Mouse (Mus musculus): ENCODE measurements around the gene Mfsd6l. TPM values are rescaled to one million over a fixed set of nuclear protein-coding genes. Genes with fewer than 3 reads are reported as not detected.
A peak's percentile ranks its signal among the peaks of the same experiment; 100 is the strongest.

The Mfsd6l gene
- total RNA-seq, 2 experiments from 2014 or later, result 0.11 TPM; not detected in 1

DNA sequence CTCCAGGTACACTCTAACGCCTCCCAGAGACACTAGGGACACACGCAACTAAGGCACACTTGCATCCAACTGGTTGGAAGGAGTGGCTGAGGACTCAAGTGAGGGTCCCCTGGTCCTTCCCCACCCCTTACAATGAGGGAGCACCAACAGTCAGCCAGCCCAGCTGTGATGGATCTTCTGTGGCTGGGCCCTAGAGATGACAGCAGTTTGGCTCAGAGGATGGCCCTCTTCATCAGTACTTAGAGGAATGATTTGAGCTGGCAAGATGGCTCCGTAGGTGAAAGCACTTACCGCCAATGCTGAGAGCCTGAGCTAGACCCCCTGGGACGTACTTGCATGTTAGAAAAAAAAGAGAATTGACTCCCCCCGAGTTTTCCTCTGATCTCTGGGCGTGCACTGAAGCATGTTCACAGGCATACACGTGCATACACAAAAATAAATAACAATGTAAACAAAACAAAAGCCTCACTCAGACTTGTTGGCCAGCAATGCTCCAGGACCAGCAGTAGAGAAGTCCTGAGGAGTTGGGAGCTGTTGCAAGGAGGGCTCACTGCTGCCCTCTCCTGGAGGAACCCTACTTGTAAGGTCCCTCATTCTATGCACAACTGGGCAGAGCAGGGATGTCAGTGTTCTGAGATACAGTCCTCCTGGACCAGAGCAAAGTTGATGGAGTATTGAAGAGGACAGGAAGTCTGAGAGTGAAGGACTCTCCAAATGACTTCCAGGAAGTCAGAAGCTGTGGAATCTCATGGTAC is 33.2 kb downstream of the Mfsd6l start:
- intact Hi-C loops (cut with DNase I), result no loop called here

DNA sequence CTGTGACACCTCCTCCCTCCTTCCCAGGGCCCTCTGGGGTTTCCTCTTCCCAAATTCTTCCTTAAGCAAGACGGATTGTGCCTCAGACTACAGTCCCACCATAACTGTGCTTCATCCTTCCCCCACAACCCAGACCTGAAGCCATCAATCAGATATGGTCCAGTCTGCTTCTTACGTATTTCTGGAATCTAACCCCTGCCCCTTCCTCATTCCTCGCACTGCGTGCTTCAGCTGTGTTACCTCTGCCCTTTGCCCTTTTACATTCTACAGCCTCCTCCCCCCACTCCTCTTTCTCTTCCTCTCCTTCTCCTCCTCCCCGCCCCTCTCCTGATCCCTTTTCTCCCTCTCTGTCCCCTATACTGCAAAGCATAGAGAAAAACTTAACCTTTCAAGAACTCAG is 35.7 kb downstream of the Mfsd6l start:
- Histone ChIP-seq H3K4me3 (no peak overlapping the region), H3K27ac (no peak overlapping the region)
- no peak for TF ChIP-seq CTCF (IDR thresholded peaks at IDR 0.05)
- intact Hi-C loops (cut with DNase I), result no loop called here
- no peak for DNase-seq

More for the DNA sequence above, 33.2 kb downstream of the Mfsd6l start:
- H3K4me3 ChIP-seq, result no peak overlapping the region
- no peak overlapping the region for H3K27ac ChIP-seq
- TF ChIP-seq CTCF (IDR thresholded peaks at IDR 0.05), result peak; percentile 92
- peak; percentile 85 for DNase-seq

DNA sequence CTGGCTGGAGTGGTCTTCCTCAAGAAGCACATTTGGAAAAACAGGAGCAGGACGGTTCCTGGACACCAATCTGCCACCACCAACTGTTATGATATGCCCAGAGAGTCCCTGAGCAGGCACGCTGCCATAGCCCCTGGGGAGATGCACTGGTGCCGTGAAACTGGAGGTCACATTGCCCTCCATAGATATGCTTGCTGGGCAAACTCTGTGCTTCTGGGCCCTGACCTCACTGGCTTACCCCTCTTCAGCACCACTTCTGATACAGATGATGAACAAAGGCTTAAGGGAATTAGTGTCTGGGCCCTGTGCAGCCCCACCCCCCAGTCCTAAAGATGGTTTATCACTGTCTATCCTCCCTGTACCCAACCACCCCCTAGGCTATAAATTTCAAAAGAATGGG is 37.3 kb downstream of the Mfsd6l start:
- intact Hi-C loops (cut with DNase I), result no loop called here
- no peak for TF ChIP-seq CTCF (IDR thresholded peaks at IDR 0.05)

GRCm38 (mm10) chr11:68597912-68598311 is 41.9 kb downstream of the Mfsd6l start:
- TF ChIP-seq CTCF (IDR thresholded peaks at IDR 0.05), result no peak
- DNase-seq, result no peak
- intact Hi-C loops (cut with DNase I), result no loop called here
- no peak overlapping the region for H3K4me3 ChIP-seq
- no peak overlapping the region for H3K27ac ChIP-seq

More for the DNA sequence above, 37.3 kb downstream of the Mfsd6l start:
- H3K27ac ChIP-seq, result no peak overlapping the region
- H3K4me3 ChIP-seq, result no peak overlapping the region
- DNase-seq, result no peak

DNA sequence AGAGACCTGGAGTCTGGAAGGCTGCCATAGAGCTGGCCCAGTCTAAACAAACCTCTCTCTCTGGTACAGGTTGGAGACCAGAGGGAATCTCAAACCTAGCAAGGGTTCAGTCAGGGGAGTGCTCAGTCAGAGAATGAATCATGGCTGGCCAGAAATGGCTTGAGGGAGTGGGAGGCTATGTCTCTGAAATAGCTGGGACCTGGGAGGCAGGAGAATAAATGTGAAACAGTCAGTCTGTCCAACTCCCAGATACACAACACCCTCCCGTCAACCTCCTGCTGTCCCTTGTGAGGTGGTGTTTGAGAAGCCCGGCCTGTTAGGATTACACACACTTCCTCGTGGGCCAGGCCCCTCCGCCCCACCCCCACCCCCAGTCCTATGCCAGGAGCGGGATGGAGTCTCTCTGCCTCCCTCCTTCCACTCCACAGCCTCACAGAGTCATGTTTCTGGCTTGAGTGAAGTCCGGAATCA is 44.6 kb downstream of the Mfsd6l start:
- peak overlapping the region; percentile 46; the same call in 1 of the 2 replicates for H3K27ac ChIP-seq
- TF ChIP-seq CTCF (IDR thresholded peaks at IDR 0.05), result no peak
- no peak for DNase-seq

DNA sequence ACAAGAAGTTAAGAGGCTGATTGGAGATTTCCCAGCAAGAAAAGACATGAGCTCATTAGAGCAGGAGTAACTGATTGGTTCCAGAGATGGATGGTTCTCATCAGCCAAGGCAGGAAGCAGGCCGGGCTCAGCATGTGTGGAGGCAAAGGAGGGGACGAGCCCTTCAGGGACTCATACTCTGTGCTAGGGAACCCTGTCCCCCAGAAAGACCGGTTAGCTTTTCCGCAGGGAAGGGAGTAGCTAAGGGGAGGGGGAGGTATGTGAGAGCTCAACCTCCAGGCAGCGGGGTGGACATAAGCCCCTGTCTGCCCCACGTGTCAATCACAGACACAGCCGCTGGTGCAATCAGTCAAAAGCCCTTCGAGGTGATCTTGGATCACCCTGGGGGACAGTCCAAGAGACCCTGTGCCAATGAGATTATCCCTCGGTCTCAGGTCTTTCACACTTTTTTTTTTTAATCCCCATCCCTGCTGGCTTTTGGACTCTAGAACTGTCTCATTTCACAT is 45.6 kb downstream of the Mfsd6l start:
- Histone ChIP-seq H3K27ac (peak overlapping the region; percentile 60), H3K4me3 (no peak overlapping the region)
- peak; percentile 35 for DNase-seq
- no peak for TF ChIP-seq CTCF (IDR thresholded peaks at IDR 0.05)
- intact Hi-C loops (cut with DNase I), result no loop called here

More for the DNA sequence above, 44.6 kb downstream of the Mfsd6l start:
- H3K4me3 ChIP-seq, result no peak overlapping the region
- intact Hi-C loops (cut with DNase I), result no loop called here

DNA sequence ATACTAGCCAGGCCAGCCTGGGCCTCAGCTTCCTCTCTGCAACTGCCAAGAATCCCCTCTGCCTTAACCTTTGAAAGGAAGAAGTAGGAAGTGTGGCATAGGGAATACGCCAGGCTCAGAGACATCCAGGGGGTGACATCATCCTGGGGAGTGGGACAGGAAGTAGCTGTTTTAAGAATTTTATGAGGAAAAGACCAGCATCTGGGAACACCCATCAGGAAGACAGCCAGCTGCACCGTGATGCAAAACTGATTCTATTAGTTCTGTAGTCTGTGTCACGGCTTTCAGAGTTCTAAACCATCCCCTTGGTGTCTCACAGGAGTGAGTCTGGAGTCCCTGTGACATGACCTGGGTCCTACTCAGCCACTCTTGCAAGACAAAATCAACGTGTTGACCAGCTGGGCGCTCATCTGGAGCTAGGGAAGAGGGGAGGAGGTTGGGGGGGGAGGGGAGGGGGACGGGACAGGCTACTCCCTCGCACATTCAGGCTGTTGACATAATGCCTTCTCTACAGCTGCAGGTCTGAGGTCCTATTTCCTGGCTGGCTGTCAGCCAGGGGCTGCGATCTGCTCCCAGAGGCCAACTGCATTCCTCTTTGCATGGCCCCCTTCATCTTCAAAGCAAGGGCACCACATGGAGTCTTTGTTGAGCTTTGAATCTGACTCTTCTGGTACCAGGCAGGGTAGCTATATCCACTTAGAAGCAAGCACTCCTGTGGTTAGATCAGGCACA is 46.4 kb downstream of the Mfsd6l start:
- no peak overlapping the region for H3K4me3 ChIP-seq
- intact Hi-C loops (cut with DNase I), result no loop called here
- no peak for TF ChIP-seq CTCF (IDR thresholded peaks at IDR 0.05)
- peak; percentile 48 for DNase-seq
- no peak overlapping the region for H3K27ac ChIP-seq

DNA sequence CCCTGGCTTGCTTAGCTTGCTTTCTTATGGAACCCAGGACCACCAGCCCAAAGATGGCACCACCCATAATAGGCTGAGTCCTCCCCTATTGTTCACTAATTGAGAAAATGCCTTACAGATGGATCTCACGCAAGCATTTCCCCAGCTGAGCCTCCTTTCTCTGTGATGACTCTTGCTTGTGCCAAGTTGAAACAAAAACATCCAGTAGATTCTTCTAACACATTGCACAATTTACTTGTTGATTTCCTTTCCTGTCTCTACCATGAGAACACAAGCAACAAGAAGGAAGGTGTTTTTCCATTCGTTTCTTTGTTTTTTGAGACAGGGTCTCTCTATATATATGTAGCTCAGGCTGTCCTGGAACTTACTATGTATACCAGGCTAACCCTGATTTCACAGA is 51.1 kb downstream of the Mfsd6l start:
- no peak for DNase-seq
- Histone ChIP-seq H3K4me3 (no peak overlapping the region), H3K27ac (no peak overlapping the region; the same call in 1 of the 2 replicates)
- TF ChIP-seq CTCF (IDR thresholded peaks at IDR 0.05), result no peak
- intact Hi-C loops (cut with DNase I), result no loop called here

Other genes with a start within 250 kb of the Mfsd6l start
- 1 to 10 TPM; 4.7 to 8.0 TPM for gene Ntn1, start 155.4 kb upstream of the Mfsd6l start, total RNA-seq (2021)
- under 1 TPM; 0.43 to 0.56 TPM for gene Pik3r5, start 124.1 kb upstream of the Mfsd6l start, total RNA-seq (2021)
- gene Pik3r6, start 53.2 kb upstream of the Mfsd6l start, total RNA-seq (2021), result 1 to 10 TPM in 1 of 2 experiments, under 1 TPM in 1; 0.94 to 1.8 TPM
- not detected for gene Ccdc42, start 30.8 kb downstream of the Mfsd6l start, total RNA-seq (2021)
- gene Myh10, start 135.4 kb downstream of the Mfsd6l start, total RNA-seq (2021), result 10 to 100 TPM; 12.3 to 28.6 TPM

Measured in gastrocnemius, adult 2 months (tissue).